Comparison of ENCODE assay signal across 51 mouse cellular contexts in genomic region chr7:140295746-140296145, GRCm38 (mm10). TPM values are rescaled to one million over a fixed set of nuclear protein-coding genes. Genes with fewer than 3 reads are reported as not detected.
"Had no signal": no experiment of that assay in that cellular context is flagged by ENCODE, and none has a peak within 500 bp of the region (broad histone marks: within the 10 kb centered on the region; RNA-seq: fewer than 3 reads in every experiment).

No protein-coding gene starts in this region.

- H3K9ac ChIP-seq: heart, embryonic 12.5 days; heart, embryonic 13.5 days; heart, embryonic 15.5 days; hindbrain, embryonic 12.5 days; hindbrain, embryonic 13.5 days; hindbrain, embryonic 14.5 days; hindbrain, embryonic 15.5 days; intestine, embryonic 15.5 days; kidney, embryonic 15.5 days had no signal

- H3K4me3 ChIP-seq: heart, embryonic 12.5 days; heart, embryonic 13.5 days; heart, embryonic 15.5 days; hindbrain, embryonic 10.5 days; hindbrain, embryonic 12.5 days; hindbrain, embryonic 13.5 days; hindbrain, embryonic 15.5 days; intestine, embryonic 15.5 days; kidney, embryonic 15.5 days; layer of hippocampus, adult 2 months; left cerebral cortex, adult 2 months had no signal

- H3K27ac ChIP-seq: heart, embryonic 13.5 days; heart, embryonic 15.5 days; hindbrain, embryonic 10.5 days; hindbrain, embryonic 12.5 days; hindbrain, embryonic 13.5 days; hindbrain, embryonic 14.5 days; hindbrain, embryonic 15.5 days; hindbrain, postnatal 0 days; intestine, embryonic 15.5 days; kidney, embryonic 15.5 days; kidney, postnatal 0 days; layer of hippocampus, adult 2 months; left cerebral cortex, adult 2 months had no signal

- ATAC-seq: hindbrain, embryonic 16.5 days; hindbrain, postnatal 0 days; inflammation-experienced regulatory T-cells, adult 6 months; intestine, embryonic 15.5 days; intestine, embryonic 16.5 days; intestine, postnatal 0 days had no signal

- H3K27me3 ChIP-seq: heart, embryonic 12.5 days; heart, embryonic 13.5 days; heart, embryonic 15.5 days; hindbrain, embryonic 12.5 days; hindbrain, embryonic 13.5 days; hindbrain, embryonic 15.5 days; intestine, embryonic 15.5 days; kidney, embryonic 15.5 days had no signal

- H3K4me2 ChIP-seq: heart, embryonic 11.5 days; heart, embryonic 12.5 days; heart, embryonic 13.5 days; heart, embryonic 15.5 days; hindbrain, embryonic 12.5 days; hindbrain, embryonic 13.5 days; hindbrain, embryonic 14.5 days; hindbrain, embryonic 15.5 days; intestine, embryonic 15.5 days; kidney, embryonic 15.5 days had no signal

- H3K4me1 ChIP-seq: heart, embryonic 12.5 days; heart, embryonic 13.5 days; heart, embryonic 15.5 days; hindbrain, embryonic 10.5 days; hindbrain, embryonic 12.5 days; hindbrain, embryonic 13.5 days; hindbrain, embryonic 15.5 days; intestine, embryonic 15.5 days; kidney, embryonic 15.5 days had no signal

- H3K36me3 ChIP-seq: heart, embryonic 12.5 days; heart, embryonic 13.5 days; heart, embryonic 15.5 days; hindbrain, embryonic 10.5 days; hindbrain, embryonic 12.5 days; hindbrain, embryonic 13.5 days; hindbrain, embryonic 15.5 days; intestine, embryonic 15.5 days; kidney, embryonic 15.5 days had no signal

- H3K9me3 ChIP-seq: heart, embryonic 13.5 days; heart, embryonic 15.5 days; hindbrain, embryonic 10.5 days; hindbrain, embryonic 12.5 days; hindbrain, embryonic 13.5 days; hindbrain, embryonic 15.5 days; intestine, embryonic 15.5 days; kidney, embryonic 15.5 days had no signal

- DNase-seq: heart, postnatal 10 days; heart, postnatal 14 days; heart, postnatal 36 days; kidney, adult 11 months; kidney, adult 18-20 months; kidney, adult 2 months; kidney, adult 8-10 months; kidney, adult 9 months; kidney, postnatal 10 days; kidney, postnatal 14 days; kidney, postnatal 25 days; kidney, postnatal 36 days; kidney, postnatal 4 days; layer of hippocampus, adult 9-11 months; layer of hippocampus, postnatal 36 days had no signal

RNA-seq across cellular contexts. Expression of gene Olfr525, which starts 24.9 kb away (rescaled TPM):
- total RNA-seq: heart, postnatal 10 days; heart, postnatal 14 days; heart, postnatal 25 days; heart, postnatal 36 days; hematopoietic stem cell, adult 5-6 weeks; hindbrain, postnatal 0 days; layer of hippocampus, adult 18-20 months; layer of hippocampus, adult 2 months; layer of hippocampus, adult 8-10 months; layer of hippocampus, postnatal 10 days; layer of hippocampus, postnatal 14 days; layer of hippocampus, postnatal 25 days; layer of hippocampus, postnatal 36 days; left cerebral cortex, adult 18-20 months; left cerebral cortex, adult 2 months; left cerebral cortex, adult 8-10 months had no signal
- polyA plus RNA-seq: heart, embryonic 11.5 days; heart, embryonic 12.5 days; heart, embryonic 13.5 days; heart, embryonic 14.5 days; heart, embryonic 15.5 days; heart, embryonic 16.5 days; heart, postnatal 0 days; hindbrain, embryonic 10.5 days; hindbrain, embryonic 11.5 days; hindbrain, embryonic 12.5 days; hindbrain, embryonic 13.5 days; hindbrain, embryonic 14.5 days; hindbrain, embryonic 15.5 days; hindbrain, embryonic 16.5 days; hindbrain, postnatal 0 days; intestine, embryonic 14.5 days; intestine, embryonic 15.5 days; intestine, embryonic 16.5 days; intestine, postnatal 0 days; kidney, adult 2 months; kidney, embryonic 14.5 days; kidney, embryonic 15.5 days; kidney, embryonic 16.5 days; kidney, postnatal 0 days; large intestine, adult 2 months had no signal

RNA-seq across cellular contexts. Expression of gene Olfr527, which starts 38.1 kb away (rescaled TPM):
- total RNA-seq: heart, postnatal 10 days; heart, postnatal 14 days; heart, postnatal 25 days; heart, postnatal 36 days; hematopoietic stem cell, adult 5-6 weeks; hindbrain, postnatal 0 days; layer of hippocampus, adult 18-20 months; layer of hippocampus, adult 2 months; layer of hippocampus, adult 8-10 months; layer of hippocampus, postnatal 10 days; layer of hippocampus, postnatal 14 days; layer of hippocampus, postnatal 25 days; layer of hippocampus, postnatal 36 days; left cerebral cortex, adult 18-20 months; left cerebral cortex, adult 2 months; left cerebral cortex, adult 8-10 months had no signal
- polyA plus RNA-seq: heart, embryonic 11.5 days; heart, embryonic 12.5 days; heart, embryonic 13.5 days; heart, embryonic 14.5 days; heart, embryonic 15.5 days; heart, embryonic 16.5 days; heart, postnatal 0 days; hindbrain, embryonic 10.5 days; hindbrain, embryonic 11.5 days; hindbrain, embryonic 12.5 days; hindbrain, embryonic 13.5 days; hindbrain, embryonic 14.5 days; hindbrain, embryonic 15.5 days; hindbrain, embryonic 16.5 days; hindbrain, postnatal 0 days; intestine, embryonic 14.5 days; intestine, embryonic 15.5 days; intestine, embryonic 16.5 days; intestine, postnatal 0 days; kidney, adult 2 months; kidney, embryonic 14.5 days; kidney, embryonic 15.5 days; kidney, embryonic 16.5 days; kidney, postnatal 0 days; large intestine, adult 2 months had no signal

RNA-seq across cellular contexts. Expression of gene 5830411N06Rik, which starts 48.7 kb away (rescaled TPM):
- total RNA-seq: heart, postnatal 10 days; heart, postnatal 25 days; heart, postnatal 36 days; hematopoietic stem cell, adult 5-6 weeks; hindbrain, postnatal 0 days had no signal
- polyA plus RNA-seq: heart, embryonic 11.5 days; heart, embryonic 12.5 days; heart, embryonic 13.5 days; heart, embryonic 14.5 days; heart, postnatal 0 days; hindbrain, embryonic 10.5 days; hindbrain, embryonic 11.5 days; hindbrain, embryonic 12.5 days; hindbrain, embryonic 13.5 days; hindbrain, embryonic 14.5 days; hindbrain, embryonic 15.5 days; hindbrain, embryonic 16.5 days; hindbrain, postnatal 0 days; intestine, embryonic 14.5 days; intestine, embryonic 15.5 days; intestine, embryonic 16.5 days; intestine, postnatal 0 days; kidney, embryonic 14.5 days; kidney, embryonic 15.5 days; kidney, embryonic 16.5 days; kidney, postnatal 0 days had no signal
